In the genomic region with DNA sequence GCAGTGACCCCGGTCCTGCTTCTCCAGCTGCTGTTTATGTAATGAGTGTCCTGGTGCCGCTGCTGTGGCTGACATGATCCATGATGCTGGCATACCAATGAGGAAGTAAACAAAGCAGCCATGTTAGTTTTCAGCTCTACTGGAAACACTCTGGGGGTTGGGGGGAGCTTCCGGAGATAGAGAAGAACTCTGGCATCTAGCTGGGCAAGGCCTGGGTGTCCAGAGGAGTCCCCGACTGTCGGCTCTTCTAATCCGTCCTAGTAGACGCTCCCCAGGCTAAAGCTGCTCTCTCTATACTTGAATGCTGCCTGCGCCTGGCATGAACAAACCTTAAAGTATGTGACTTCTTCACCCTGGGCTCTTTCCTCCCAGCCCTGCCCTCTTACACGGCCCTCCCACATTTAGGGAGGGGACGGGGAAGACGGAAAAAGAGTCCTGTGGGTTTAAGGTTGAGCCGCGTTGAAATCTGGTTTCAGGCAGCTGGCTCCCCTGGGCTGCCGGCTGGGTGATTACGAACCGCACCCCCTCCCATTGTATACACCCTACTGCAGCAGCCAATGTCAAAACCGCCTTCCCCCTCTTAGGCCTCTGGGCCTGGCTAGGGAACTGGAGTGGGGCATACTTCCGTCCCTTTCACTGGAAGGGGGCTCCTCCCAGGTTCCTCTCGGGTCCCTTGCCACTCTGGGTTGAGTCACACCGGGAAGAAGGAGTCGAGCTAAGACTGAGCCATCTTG, we compare ENCODE assay signal across 8 mouse cellular contexts. TPM values are rescaled to one million over a fixed set of nuclear protein-coding genes. Genes with fewer than 3 reads are reported as not detected.
A peak's percentile ranks its signal among the peaks of the same experiment; 100 is the strongest.
DNase-seq lines count a peak whose midpoint lies in the region; ATAC-seq and TF ChIP-seq lines count a peak whose summit lies in the region.

No protein-coding gene starts in this region.

- H3K4me1 ChIP-seq in kidney, adult 2 months (ENCODE audit: control insufficient read depth, insufficient read depth, low read length), result peaks cover 40% of the 10 kb centered on the region
- H3K4me1 ChIP-seq in lung, embryonic 16.5 days (replicated peaks; ENCODE audit: control insufficient read depth, insufficient read depth, low read length), result peaks cover 44% of the 10 kb centered on the region

- H3K36me3 ChIP-seq in kidney, adult 2 months (ENCODE audit: control insufficient read depth, insufficient read depth, low read length), result peaks cover 1% of the 10 kb centered on the region; the same call in 1 of the 2 replicates
- H3K36me3 ChIP-seq in lung, embryonic 16.5 days (ENCODE audit: control insufficient read depth, insufficient read depth, low read length), result peaks cover 14% of the 10 kb centered on the region

- DNase-seq in 416B (ENCODE audit: low read depth) (peak; percentile 93), MN1 (ENCODE audit: low spot score) (peak; percentile 73)
- DNase-seq in embryo, embryonic 11 days, result peak; percentile 75
- peak; percentile 89 for DNase-seq in heart, adult 8-10 months (ENCODE audit: low spot score)
- peak; percentile 94 for DNase-seq in kidney, adult 2 months
- DNase-seq in urinary bladder, postnatal 14 days (ENCODE audit: low spot score), result peak; percentile 87

- 1% methylated on average over 21 of the region's 21 CpGs for WGBS in kidney, adult 2 months
- WGBS in lung, embryonic 16.5 days, result under 1% methylated on average over 21 of the region's 21 CpGs

- H3K9ac ChIP-seq in lung, embryonic 16.5 days (ENCODE audit: low read length), result peak overlapping the region; percentile 99

- H3K4me2 ChIP-seq in lung, embryonic 16.5 days (ENCODE audit: low read depth, low read length), result peak overlapping the region; percentile 96

- H3K27me3 ChIP-seq in kidney, adult 2 months (replicated peaks; ENCODE audit: control insufficient read depth, insufficient read depth, low read length), result no peaks in the 10 kb centered on the region
- H3K27me3 ChIP-seq in lung, embryonic 16.5 days (ENCODE audit: control insufficient read depth, insufficient read depth, low read depth, low read length), result no peaks in the 10 kb centered on the region

- no peak for TF ChIP-seq CTCF in kidney, adult 2 months (conservative IDR thresholded peaks at IDR 0.05; ENCODE audit: insufficient read depth, insufficient read length, low read depth, low read length)

- TF ChIP-seq POLR2A in kidney, adult 2 months (IDR thresholded peaks at IDR 0.05; ENCODE audit: low read depth, low read length), result no peak

- peak; percentile 44 for ATAC-seq in lung, embryonic 16.5 days (ENCODE audit: low read depth)
- ATAC-seq in neutrophil, adult 5-6 weeks (ENCODE audit: extremely low read depth, insufficient number of reproducible peaks, low FRiP score, poor library complexity, severe bottlenecking), result peak; percentile 17

- peak overlapping the region; percentile 79 for H3K4me3 ChIP-seq in kidney, adult 2 months (ENCODE audit: insufficient read depth, low read depth, low read length)
- H3K4me3 ChIP-seq in lung, embryonic 16.5 days (ENCODE audit: low read length), result peak overlapping the region; percentile 91

- peak overlapping the region; percentile 95 for H3K27ac ChIP-seq in kidney, adult 2 months (ENCODE audit: insufficient read depth, low read depth, low read length)
- H3K27ac ChIP-seq in lung, embryonic 16.5 days (ENCODE audit: low read length), result peak overlapping the region; percentile 100

- no peaks in the 10 kb centered on the region for H3K9me3 ChIP-seq in lung, embryonic 16.5 days (ENCODE audit: control insufficient read depth, low read length)

RNA-seq across cellular contexts. Expression of gene Trim8, which starts 2.0 kb away (rescaled TPM):
- 10 to 100 TPM; 31.5 to 38.8 (median 37.6) TPM for total RNA-seq in heart, adult 8-10 months (2022)
- polyA plus RNA-seq in kidney, adult 2 months (2012; rRNA removed), result 41.3 and 43.6 TPM in 2 replicates
- polyA plus RNA-seq in lung, embryonic 16.5 days (2015; fragmentation: Nextera tagmentation; extraction: Ambion mirVana), result 22.4 and 24.9 TPM in 2 replicates
- total RNA-seq in neutrophil, adult 5-6 weeks (2017), result 36.7 and 47.5 TPM in 2 replicates

Comparison
In these comparisons a context has a peak if more than half of its experiments do, and no peak if none do; other contexts are left out.
1. Peak in every context shown above with its lines: DNase-seq, ATAC-seq, H3K4me3 ChIP-seq and H3K27ac ChIP-seq.